Mouse (Mus musculus) stomach, embryonic 16.5 days (tissue): ENCODE measurements around the gene Sec14l1. TPM values are rescaled to one million over a fixed set of nuclear protein-coding genes. Genes with fewer than 3 reads are reported as not detected.

Experiments
- ATAC-seq: fragments of 200-750 bp; cut with Nextera tagmentation; 2 replicates; pipeline ENCODE4 v1.8.0; 2017; ENCODE audit warnings: moderate number of reproducible peaks, moderate TSS enrichment; ENCODE audit not compliant: insufficient read depth, low FRiP score
- H3K27ac ChIP-seq: fragments of 300-500 bp; sonication (generic); 2 replicates; pipeline ENCODE4 v1.5.1; 2014; ENCODE audit warnings: low read length
- H3K27me3 ChIP-seq: fragments of 300-500 bp; sonication (generic); 2 replicates; pipeline ENCODE4 v1.6.1; 2014; ENCODE audit warnings: low read length, control low read depth, mixed read lengths; ENCODE audit not compliant: control insufficient read depth, insufficient read depth
- H3K36me3 ChIP-seq: fragments of 300-500 bp; sonication (generic); 2 replicates; pipeline ENCODE4 v1.6.1; 2014; ENCODE audit warnings: low read length; ENCODE audit not compliant: control insufficient read depth, insufficient read depth
- H3K4me1 ChIP-seq: fragments of 300-500 bp; sonication (generic); 2 replicates; pipeline ENCODE4 v1.6.1; 2014; ENCODE audit warnings: low read length, control low read depth, mixed read lengths; ENCODE audit not compliant: control insufficient read depth, insufficient read depth
- H3K4me2 ChIP-seq: fragments of 300-500 bp; sonication (generic); 2 replicates; pipeline ENCODE4 v1.6.1; 2014; ENCODE audit warnings: low read depth, low read length, mixed read lengths
- H3K4me3 ChIP-seq: fragments of 300-500 bp; sonication (generic); replicated peaks from 2 replicates; pipeline ENCODE4 v1.5.1; 2014; ENCODE audit warnings: mild to moderate bottlenecking, low read length
- H3K9ac ChIP-seq: fragments of 300-500 bp; sonication (generic); 2 replicates; pipeline ENCODE4 v1.6.1; 2014; ENCODE audit warnings: low read length
- H3K9me3 ChIP-seq: fragments of 300-500 bp; sonication (generic); replicated peaks from 2 replicates; pipeline ENCODE4 v1.6.1; 2016; ENCODE audit warnings: low read length, control low read depth; ENCODE audit not compliant: control insufficient read depth
- WGBS: fragments of 180-500 bp; shearing (Covaris S2); extraction: QIAGEN DNeasy Blood & Tissue Kit; methylation state at CpG from one replicate; pipeline ENCODE4 v1.1.7; 2014; 5-methylcytosine and 5-hydroxymethylcytosine counted together
- polyA plus RNA-seq: library from polyadenylated mRNA; unstranded; fragments of >200 nt; fragmentation: Nextera tagmentation; extraction: Ambion mirVana; gene quantifications from 2 replicates; pipeline ENCODE4 v1.2.1, GENCODE M21; 2015

The Sec14l1 gene
- polyA plus RNA-seq, 1 experiment from 2014 or later: 62.5 TPM

DNA sequence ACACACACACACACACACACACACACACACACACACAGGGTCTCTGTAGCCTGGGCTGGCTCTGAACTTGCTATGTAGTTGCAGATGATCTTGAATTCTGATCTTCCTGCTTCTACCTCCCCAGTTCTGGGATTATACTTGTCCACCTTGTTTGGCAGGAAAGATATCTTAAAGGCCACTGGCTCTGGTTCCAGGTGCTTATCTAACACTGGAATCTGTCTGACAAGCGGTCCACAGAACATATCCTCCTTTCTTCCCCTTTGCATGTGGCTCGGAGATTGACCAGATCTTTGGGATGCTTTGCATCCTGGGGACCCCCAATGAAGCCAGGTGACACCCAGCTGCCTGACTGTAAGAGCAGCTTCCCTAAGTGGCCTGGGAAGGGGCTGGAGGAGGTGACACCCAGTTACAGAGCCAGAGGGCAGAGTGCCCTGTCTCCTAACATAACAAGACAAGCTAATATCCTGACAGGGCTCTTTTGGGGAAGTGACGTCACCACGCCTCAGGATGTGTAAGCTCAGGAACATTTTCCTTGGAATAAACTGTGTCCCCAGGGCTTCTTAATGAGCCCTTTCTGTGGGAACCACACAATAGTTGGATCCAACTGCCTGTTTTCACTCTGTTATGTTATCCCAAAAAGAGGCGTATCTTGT, 20.9 kb upstream of the Sec14l1 start:
- Histone ChIP-seq H3K4me2 (no peak overlapping the region), H3K9me3 (no peaks in the 10 kb centered on the region), H3K4me1 (peaks cover 28% of the 10 kb centered on the region), H3K4me3 (no peak overlapping the region), H3K27me3 (no peaks in the 10 kb centered on the region), H3K27ac (no peak overlapping the region), H3K36me3 (no peaks in the 10 kb centered on the region), H3K9ac (no peak overlapping the region)
- WGBS: 70% methylated on average over 5 of the region's 5 CpGs
- no peak for ATAC-seq

DNA sequence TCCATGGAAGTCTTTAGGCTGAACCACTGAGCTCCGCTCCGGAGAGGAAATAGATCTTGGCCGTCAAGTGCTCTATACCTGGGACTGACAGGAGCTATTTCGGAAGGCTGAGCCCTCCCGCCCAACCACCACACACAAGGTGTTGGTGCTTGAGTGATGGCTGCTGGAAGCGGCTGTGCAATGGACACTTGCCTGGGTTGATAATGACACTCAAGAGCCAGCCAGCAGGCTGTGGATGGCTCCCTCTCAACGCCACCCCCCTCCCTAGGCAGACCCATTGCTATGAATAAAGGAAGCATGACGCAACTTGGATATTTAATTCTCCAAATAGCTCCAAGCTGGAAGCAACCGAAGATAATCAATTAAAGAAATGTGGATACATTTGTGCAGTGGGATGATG, 20.3 kb upstream of the Sec14l1 start:
- Histone ChIP-seq H3K9me3 (no peaks in the 10 kb centered on the region), H3K4me2 (no peak overlapping the region), H3K27me3 (no peaks in the 10 kb centered on the region), H3K4me3 (no peak overlapping the region), H3K27ac (peak overlapping the region; percentile 47; the same call in 1 of the 2 replicates), H3K4me1 (peaks cover 25% of the 10 kb centered on the region), H3K9ac (no peak overlapping the region), H3K36me3 (no peaks in the 10 kb centered on the region)
- 78% methylated on average over 9 of the region's 9 CpGs for WGBS
- ATAC-seq: no peak

DNA sequence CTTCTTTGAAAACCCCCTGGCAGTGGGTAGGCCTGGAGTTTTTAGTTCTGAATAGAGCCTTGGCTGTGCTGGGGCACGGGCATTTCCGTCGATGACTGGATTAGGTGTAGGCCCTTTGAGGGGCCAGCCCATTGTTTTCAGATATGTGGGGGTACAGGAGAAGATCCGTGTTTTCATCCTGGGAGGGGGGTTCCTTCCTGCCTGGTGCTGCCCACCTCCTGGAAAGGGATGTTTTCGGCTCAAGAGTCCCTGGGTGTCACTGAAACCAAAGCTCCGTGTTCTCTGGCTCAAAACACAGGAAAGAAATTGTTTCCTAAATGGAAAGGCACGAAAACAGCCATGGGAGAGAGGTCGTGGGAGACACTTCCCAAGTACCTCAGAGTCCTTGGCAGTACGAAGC, 17.9 kb upstream of the Sec14l1 start:
- WGBS: 67% methylated on average over 9 of the region's 9 CpGs
- H3K4me2 ChIP-seq: no peak overlapping the region
- peaks cover 17% of the 10 kb centered on the region for H3K4me1 ChIP-seq
- ATAC-seq: no peak
- no peaks in the 10 kb centered on the region for H3K9me3 ChIP-seq
- no peaks in the 10 kb centered on the region for H3K36me3 ChIP-seq
- no peak overlapping the region for H3K27ac ChIP-seq
- H3K27me3 ChIP-seq: no peaks in the 10 kb centered on the region
- no peak overlapping the region for H3K9ac ChIP-seq
- H3K4me3 ChIP-seq: no peak overlapping the region

DNA sequence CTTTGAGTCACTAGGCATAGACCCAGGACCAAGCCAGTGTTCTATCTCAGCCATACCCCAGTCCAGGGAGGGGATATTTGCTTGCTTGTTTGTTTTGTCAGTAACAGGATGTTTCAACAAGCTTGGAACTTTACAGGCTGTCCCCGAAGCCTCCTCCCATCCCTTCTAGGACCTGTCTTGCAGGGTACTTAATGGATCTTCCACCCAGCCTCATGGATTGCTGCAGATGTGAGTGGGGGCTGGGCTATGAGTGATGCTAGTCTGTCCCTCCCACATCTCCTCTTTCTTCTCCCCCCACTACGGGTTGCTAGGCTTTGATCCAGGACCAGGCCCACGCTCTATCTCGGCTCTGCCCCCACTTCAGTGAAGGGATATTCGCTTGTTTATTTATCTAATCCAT, 16.8 kb upstream of the Sec14l1 start:
- H3K4me2 ChIP-seq: no peak overlapping the region
- H3K36me3 ChIP-seq: no peaks in the 10 kb centered on the region
- H3K9ac ChIP-seq: no peak overlapping the region
- ATAC-seq: peak; percentile 30; the same call in 1 of the 2 replicates
- H3K9me3 ChIP-seq: no peaks in the 10 kb centered on the region
- WGBS: 26% methylated on average over 5 of the region's 5 CpGs
- no peaks in the 10 kb centered on the region for H3K27me3 ChIP-seq
- H3K4me1 ChIP-seq: peaks cover 12% of the 10 kb centered on the region
- H3K27ac ChIP-seq: peak overlapping the region; percentile 55; the same call in 1 of the 2 replicates
- H3K4me3 ChIP-seq: no peak overlapping the region

DNA sequence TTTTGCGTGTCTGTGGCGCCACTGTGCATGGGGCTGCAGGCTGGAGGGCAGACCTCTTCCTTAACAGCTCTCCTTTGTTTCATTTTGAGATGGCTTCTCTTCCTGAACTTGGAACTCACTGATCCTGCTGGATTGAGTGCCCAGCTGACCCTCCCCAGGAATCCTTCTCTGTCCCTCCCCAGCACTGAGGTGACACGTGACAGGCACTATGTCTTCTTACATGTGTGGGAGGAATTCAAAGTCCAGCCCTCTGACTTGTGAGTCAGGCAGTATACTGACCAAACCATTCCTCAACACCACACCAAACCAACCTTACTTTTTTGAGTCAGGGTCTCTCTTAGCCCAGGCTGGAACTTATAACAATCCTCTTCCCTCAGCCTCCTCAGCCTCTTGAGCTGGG, 16.2 kb upstream of the Sec14l1 start:
- H3K4me1 ChIP-seq: peaks cover 16% of the 10 kb centered on the region
- H3K9ac ChIP-seq: no peak overlapping the region
- H3K36me3 ChIP-seq: no peaks in the 10 kb centered on the region
- H3K4me2 ChIP-seq: no peak overlapping the region
- 66% methylated on average over 3 of the region's 3 CpGs for WGBS
- H3K4me3 ChIP-seq: no peak overlapping the region
- H3K27me3 ChIP-seq: no peaks in the 10 kb centered on the region
- no peak for ATAC-seq
- H3K9me3 ChIP-seq: no peaks in the 10 kb centered on the region
- H3K27ac ChIP-seq: peak overlapping the region; percentile 39; the same call in 1 of the 2 replicates

DNA sequence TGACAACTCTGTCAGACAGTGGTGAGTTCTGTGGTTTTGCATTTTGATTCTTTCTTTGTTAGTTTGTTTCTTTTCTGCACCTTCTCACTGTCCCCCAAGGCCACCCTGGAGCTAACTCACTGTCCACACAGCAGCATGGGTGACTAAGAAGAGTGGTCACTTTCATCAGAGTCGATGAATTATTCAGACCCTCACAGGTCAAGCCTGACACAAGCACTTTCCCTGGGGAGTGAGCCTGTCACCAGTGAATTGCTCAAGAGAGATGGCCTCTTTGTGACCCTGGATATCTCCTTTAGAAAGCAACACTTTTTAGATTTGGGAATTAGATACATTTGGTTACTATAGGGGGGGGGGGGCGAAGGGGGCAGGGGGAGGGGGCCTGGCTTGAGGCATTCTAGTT, 15.6 kb upstream of the Sec14l1 start:
- WGBS: 72% methylated on average over 2 of the region's 2 CpGs
- H3K27ac ChIP-seq: no peak overlapping the region
- H3K36me3 ChIP-seq: no peaks in the 10 kb centered on the region
- no peak overlapping the region for H3K4me2 ChIP-seq
- H3K4me3 ChIP-seq: no peak overlapping the region
- H3K9ac ChIP-seq: no peak overlapping the region
- H3K9me3 ChIP-seq: no peaks in the 10 kb centered on the region
- no peaks in the 10 kb centered on the region for H3K27me3 ChIP-seq
- H3K4me1 ChIP-seq: peaks cover 16% of the 10 kb centered on the region
- no peak for ATAC-seq

DNA sequence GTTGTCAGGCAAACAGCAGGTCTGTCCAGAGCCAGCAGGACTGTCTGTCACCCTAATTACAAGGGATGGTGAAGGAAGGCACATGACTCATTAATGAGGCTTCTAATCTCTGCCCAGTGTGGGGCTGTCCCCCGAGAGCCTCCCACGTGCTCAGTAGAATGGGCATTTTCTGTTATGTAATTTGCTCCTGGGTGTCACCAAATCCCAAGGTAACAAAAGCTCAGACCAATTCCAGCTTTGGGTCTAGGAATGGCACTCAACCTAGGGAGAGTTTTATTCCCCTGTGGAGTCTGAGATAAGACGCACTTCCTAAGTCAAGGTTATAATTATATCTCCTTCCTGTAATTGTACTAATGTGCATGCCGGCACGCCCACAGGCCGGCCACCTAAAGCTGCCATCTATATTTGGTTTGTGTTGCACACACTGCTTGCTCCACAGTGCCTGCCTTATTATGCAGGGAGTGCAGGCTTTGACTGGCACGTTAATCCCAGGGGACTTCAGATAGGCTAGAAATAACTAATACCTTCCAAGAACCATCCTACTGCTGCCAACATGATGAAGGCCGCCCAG, 13.5 kb upstream of the Sec14l1 start:
- ATAC-seq: no peak
- Histone ChIP-seq H3K27me3 (no peaks in the 10 kb centered on the region), H3K4me2 (no peak overlapping the region), H3K4me3 (no peak overlapping the region), H3K27ac (peak overlapping the region; percentile 56), H3K36me3 (no peaks in the 10 kb centered on the region), H3K9ac (no peak overlapping the region), H3K9me3 (no peaks in the 10 kb centered on the region), H3K4me1 (peaks cover 16% of the 10 kb centered on the region)
- 60% methylated on average over 8 of the region's 8 CpGs for WGBS

DNA sequence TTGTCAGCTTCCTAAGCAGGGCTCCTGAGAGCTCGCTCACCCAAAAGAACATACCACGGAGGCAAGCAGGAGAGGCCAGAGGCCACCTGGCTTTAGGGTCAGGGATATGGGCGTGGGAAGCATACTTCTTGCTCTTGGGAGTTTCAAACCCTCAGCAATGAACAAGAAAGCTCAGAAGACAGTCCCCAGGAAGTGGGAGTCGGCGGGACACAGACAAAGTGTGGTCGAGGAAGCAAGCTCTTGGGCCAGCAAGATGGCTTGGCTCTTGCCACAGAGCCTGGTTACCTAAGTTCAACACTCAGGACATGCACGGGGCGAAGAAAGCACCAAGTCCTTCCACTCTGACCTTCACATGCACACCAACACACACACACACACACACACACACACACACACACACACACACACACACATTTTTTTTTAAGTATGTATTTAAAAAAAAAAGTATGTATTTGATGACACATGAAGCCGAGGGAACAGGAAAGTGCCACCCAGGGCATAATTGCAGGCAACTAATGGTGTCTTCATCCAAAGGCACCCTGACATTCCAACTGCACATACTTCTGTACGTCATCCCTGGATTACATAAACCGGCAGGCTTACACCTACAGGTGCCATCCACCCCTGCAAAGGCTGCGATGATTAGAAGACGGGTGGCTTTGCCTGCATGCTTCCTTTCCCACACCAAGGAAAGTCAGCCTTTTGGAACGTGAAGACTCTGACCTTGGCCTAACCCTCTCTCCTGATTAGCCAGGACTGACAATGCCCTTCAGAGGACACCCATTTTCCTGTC, 12.8 kb upstream of the Sec14l1 start:
- no peak overlapping the region for H3K9ac ChIP-seq
- WGBS: 71% methylated on average over 14 of the region's 14 CpGs

DNA sequence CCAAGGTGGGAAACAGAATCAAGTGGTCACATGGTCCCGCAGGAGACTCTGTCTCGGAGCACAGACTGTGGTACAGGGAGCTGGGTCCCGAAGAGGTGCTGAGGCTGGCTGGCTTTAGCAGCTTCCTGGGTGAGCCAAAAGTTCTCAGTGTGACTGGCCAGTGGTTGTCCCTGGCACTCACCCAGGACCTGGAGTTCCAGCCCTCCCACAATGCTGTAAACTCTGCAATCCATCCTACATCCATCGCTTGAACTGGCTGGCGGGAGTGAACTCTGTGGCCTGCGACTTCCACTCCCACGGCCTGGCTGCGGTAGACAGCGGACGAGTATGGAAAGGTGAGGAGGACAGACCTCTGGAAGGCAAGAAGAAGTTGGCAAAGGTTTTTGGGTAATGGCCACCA, 11.4 kb upstream of the Sec14l1 start:
- Histone ChIP-seq H3K4me3 (no peak overlapping the region), H3K27ac (0 out of 2 replicates have a peak overlapping the region, but pooled peaks have one; percentile 26)
- ATAC-seq: no peak

More for the DNA sequence above, 12.8 kb upstream of the Sec14l1 start:
- Histone ChIP-seq H3K9me3 (no peaks in the 10 kb centered on the region), H3K4me2 (no peak overlapping the region), H3K27ac (peak overlapping the region; percentile 34; the same call in 1 of the 2 replicates), H3K36me3 (no peaks in the 10 kb centered on the region), H3K4me3 (no peak overlapping the region), H3K27me3 (no peaks in the 10 kb centered on the region), H3K4me1 (peaks cover 20% of the 10 kb centered on the region)
- ATAC-seq: no peak

More for the DNA sequence above, 11.4 kb upstream of the Sec14l1 start:
- H3K9me3 ChIP-seq: no peaks in the 10 kb centered on the region
- 67% methylated on average over 10 of the region's 10 CpGs for WGBS
- no peaks in the 10 kb centered on the region for H3K36me3 ChIP-seq
- no peak overlapping the region for H3K9ac ChIP-seq
- no peak overlapping the region for H3K4me2 ChIP-seq
- H3K4me1 ChIP-seq: peaks cover 17% of the 10 kb centered on the region
- no peaks in the 10 kb centered on the region for H3K27me3 ChIP-seq
